Mouse (Mus musculus) erythroblast, embryonic 14.5 days (primary cell): ENCODE measurements around the gene Bptf.

ENCODE experiments used
- GATA1 ChIP-seq: IDR thresholded peaks from 2 replicates; pipeline ENCODE4 v1.6.1; 2012; ENCODE audit warnings: low read length, inconsistent platforms, mixed read lengths
- TAL1 ChIP-seq: IDR thresholded peaks from 3 replicates; pipeline ENCODE4 v1.6.1; 2012; ENCODE audit warnings: low read length, inconsistent platforms, mixed read lengths

- no peak for TF ChIP-seq GATA1
- no peak for TF ChIP-seq TAL1
Observed at GRCm38 (mm10) chr11:107011669-107012323, 120.1 kb downstream of the Bptf start.
